8 mouse cellular contexts compared by ENCODE assay signal in genomic region chr6:127150663-127151564, GRCm38 (mm10). TPM values are rescaled to one million over a fixed set of nuclear protein-coding genes. Genes with fewer than 3 reads are reported as not detected.
DNase-seq lines count a peak whose midpoint lies in the region; ATAC-seq lines count a peak whose summit lies in the region.

No protein-coding gene starts in this region.

- WGBS in midbrain, embryonic 15.5 days = under 1% methylated on average over 33 of the region's 34 CpGs

- ATAC-seq in erythroblast, adult 5-6 weeks (replicated peaks; ENCODE audit: low FRiP score, poor library complexity, severe bottlenecking) = no peak
- ATAC-seq in midbrain, embryonic 15.5 days (replicated peaks) = peak; percentile 28; the same call in 1 of the 2 replicates

- H3K4me2 ChIP-seq in midbrain, embryonic 15.5 days = peak overlapping the region; percentile 74

- H3K4me1 ChIP-seq in erythroblast, embryonic 14.5 days (ENCODE audit: control insufficient read depth) = peaks cover 43% of the 10 kb centered on the region
- peaks cover 2% of the 10 kb centered on the region for H3K4me1 ChIP-seq in brown adipose tissue, adult 24 weeks (ENCODE audit: control insufficient read depth, insufficient read depth, insufficient read length, low read length)
- H3K4me1 ChIP-seq in midbrain, embryonic 15.5 days = peaks cover 73% of the 10 kb centered on the region

- H3K9ac ChIP-seq in midbrain, embryonic 15.5 days = peak overlapping the region; percentile 53

- H3K27me3 ChIP-seq in erythroblast, embryonic 14.5 days (ENCODE audit: control insufficient read depth) = peaks cover 85% of the 10 kb centered on the region
- H3K27me3 ChIP-seq in midbrain, embryonic 15.5 days (replicated peaks) = peaks cover 39% of the 10 kb centered on the region
- H3K27me3 ChIP-seq in splenic B cell, adult 2 months (ENCODE audit: control insufficient read depth, insufficient read depth, low read length, poor library complexity, severe bottlenecking) = peaks cover 5% of the 10 kb centered on the region; the same call in 1 of the 2 replicates

- H3K27ac ChIP-seq in brown adipose tissue, adult 24 weeks (replicated peaks; ENCODE audit: low read depth, low read length) = peak overlapping the region; percentile 43
- peak overlapping the region; percentile 52; the same call in 1 of the 2 replicates for H3K27ac ChIP-seq in midbrain, embryonic 15.5 days

- H3K4me3 ChIP-seq in erythroblast, embryonic 14.5 days (replicated peaks) = peak overlapping the region; percentile 63
- H3K4me3 ChIP-seq in brown adipose tissue, adult 24 weeks (ENCODE audit: insufficient read depth, low read depth, low read length) = peak overlapping the region; percentile 94
- H3K4me3 ChIP-seq in midbrain, embryonic 15.5 days = peak overlapping the region; percentile 48

- H3K9me3 ChIP-seq in erythroblast, embryonic 14.5 days (ENCODE audit: control insufficient read depth, low read length) = peaks cover 12% of the 10 kb centered on the region; the same call in 1 of the 2 replicates
- H3K9me3 ChIP-seq in midbrain, embryonic 15.5 days = no peaks in the 10 kb centered on the region

- DNase-seq in gastrocnemius, postnatal 25 days = peak; percentile 73
- DNase-seq in induced T-regulatory cell, adult 2 months (ENCODE audit: low read depth) = peak; percentile 92
- peak; percentile 83 for DNase-seq in liver
- peak; percentile 79 for DNase-seq in splenic B cell, adult 2 months (ENCODE audit: low read depth, low spot score)

- H3K36me3 ChIP-seq in erythroblast, embryonic 14.5 days (ENCODE audit: control insufficient read depth) = no peaks in the 10 kb centered on the region
- no peaks in the 10 kb centered on the region for H3K36me3 ChIP-seq in midbrain, embryonic 15.5 days (replicated peaks)
- no peaks in the 10 kb centered on the region; the same call in 1 of the 2 replicates for H3K36me3 ChIP-seq in splenic B cell, adult 2 months (ENCODE audit: control insufficient read depth, insufficient read depth, low read length, poor library complexity, severe bottlenecking)

RNA-seq across cellular contexts. Expression of gene Ccnd2, which starts 1.1 kb away (rescaled TPM):
- polyA plus RNA-seq in erythroblast, embryonic 14.5 days (2012) = 0.64 and 0.74 TPM in 2 replicates
- 12.5 and 314 TPM in 2 replicates for total RNA-seq in erythroblast, adult 5-6 weeks (2015; ENCODE audit: low replicate concordance)
- total RNA-seq in erythroblast, adult 5-6 weeks (2017; ENCODE audit: low replicate concordance) = 4.1 and 5.3 TPM in 2 replicates
- polyA plus RNA-seq in brown adipose tissue, adult 24 weeks (2012; ENCODE audit: insufficient read depth, insufficient read length, missing spikeins) = 12.2 and 44.0 TPM in 2 replicates
- total RNA-seq in gastrocnemius, postnatal 25 days (2021) = 10 to 100 TPM; 17.1 to 35.7 TPM
- polyA plus RNA-seq in midbrain, embryonic 15.5 days (2015; fragmentation: Nextera tagmentation; extraction: Ambion mirVana) = 320 and 370 TPM in 2 replicates

RNA-seq across cellular contexts. Expression of gene Tigar, which starts 41.6 kb away (rescaled TPM):
- polyA plus RNA-seq in erythroblast, embryonic 14.5 days (2012) = not detected in 2 replicates
- 0.96 and 1.3 TPM in 2 replicates for total RNA-seq in erythroblast, adult 5-6 weeks (2015; ENCODE audit: low replicate concordance)
- 1.6 and 1.8 TPM in 2 replicates for total RNA-seq in erythroblast, adult 5-6 weeks (2017; ENCODE audit: low replicate concordance)
- polyA plus RNA-seq in brown adipose tissue, adult 24 weeks (2012; ENCODE audit: insufficient read depth, insufficient read length, missing spikeins) = 12.9 and 14.6 TPM in 2 replicates
- total RNA-seq in gastrocnemius, postnatal 25 days (2021) = 10 to 100 TPM; 40.9 to 48.8 TPM
- 6.5 and 7.1 TPM in 2 replicates for polyA plus RNA-seq in midbrain, embryonic 15.5 days (2015; fragmentation: Nextera tagmentation; extraction: Ambion mirVana)
